Mouse (Mus musculus) liver, embryonic 14.5 days (tissue): ENCODE data around the gene Bcl9l. TPM values are rescaled to one million over a fixed set of nuclear protein-coding genes. Genes with fewer than 3 reads are reported as not detected.

Source experiments
- ATAC-seq: fragments of 200-750 bp; cut with Nextera tagmentation; 2 replicates; pipeline ENCODE4 v1.8.0; 2017; ENCODE audit warnings: moderate number of reproducible peaks, mild to moderate bottlenecking, moderate library complexity; ENCODE audit not compliant: insufficient read depth
- DNase-seq, 3 experiments: peaks; one replicate each; pipeline ENCODE4 v3.0.0-alpha.2; 2012 to 2013; ENCODE audit warnings: low read depth in 3 of 3, low spot score in 3 of 3
- H3K27ac ChIP-seq: fragments of 300-500 bp; sonication (generic); 2 replicates; pipeline ENCODE4 v1.5.1; 2014; ENCODE audit warnings: moderate library complexity, mild to moderate bottlenecking, control low read depth, inconsistent platforms
- H3K27me3 ChIP-seq: fragments of 300-500 bp; sonication (generic); 2 replicates; pipeline ENCODE4 v1.6.1; 2014; ENCODE audit warnings: mild to moderate bottlenecking, low read length, moderate library complexity; ENCODE audit not compliant: control insufficient read depth, insufficient read depth
- H3K36me3 ChIP-seq: fragments of 300-500 bp; sonication (generic); replicated peaks from 2 replicates; pipeline ENCODE4 v1.6.1; 2014; ENCODE audit warnings: low read depth; ENCODE audit not compliant: control insufficient read depth, insufficient read depth
- H3K4me1 ChIP-seq, 2 experiments: fragments of 200-500 bp in 1 of 2; fragments of 300-500 bp in 1 of 2; sonication (generic) in 1 of 2; replicated peaks; 2 replicates each; pipeline ENCODE4 v1.6.1; 2012 to 2014; ENCODE audit warnings: antibody characterized with exemption in 1 of 2, inconsistent platforms in 1 of 2, low read length in 1 of 2; ENCODE audit not compliant: control insufficient read depth in 2 of 2, insufficient read depth in 2 of 2
- H3K4me2 ChIP-seq: fragments of 300-500 bp; sonication (generic); 2 replicates; pipeline ENCODE4 v1.6.1; 2014; ENCODE audit warnings: low read depth, mild to moderate bottlenecking, control low read depth, moderate library complexity
- H3K4me3 ChIP-seq, 2 experiments: fragments of 200-500 bp in 1 of 2; fragments of 300-500 bp in 1 of 2; sonication (generic) in 1 of 2; 2 replicates each; pipeline ENCODE4 v1.5.1; 2012 to 2014; ENCODE audit warnings: low read depth in 2 of 2, low read length in 2 of 2, mild to moderate bottlenecking in 2 of 2, control low read depth in 1 of 2, inconsistent platforms in 1 of 2, moderate library complexity in 1 of 2; ENCODE audit not compliant: insufficient read depth in 1 of 2
- H3K9ac ChIP-seq: fragments of 300-500 bp; sonication (generic); replicated peaks from 2 replicates; pipeline ENCODE4 v1.6.1; 2014; ENCODE audit warnings: mild to moderate bottlenecking, control low read depth, moderate library complexity
- H3K9me3 ChIP-seq: fragments of 300-500 bp; sonication (generic); 2 replicates; pipeline ENCODE4 v1.6.1; 2016; ENCODE audit warnings: low read length, mixed read lengths; ENCODE audit not compliant: control insufficient read depth
- CTCF ChIP-seq: IDR thresholded peaks from 2 replicates; pipeline ENCODE4 v1.5.1; 2016; ENCODE audit warnings: antibody characterized with exemption, low read depth, control low read depth
- EP300 ChIP-seq: IDR thresholded peaks from 2 replicates; pipeline ENCODE4 v1.6.1; 2016; ENCODE audit warnings: antibody characterized with exemption, low read depth
- WGBS: fragments of 180-500 bp; shearing (Covaris S2); extraction: QIAGEN DNeasy Blood & Tissue Kit; methylation state at CpG from one replicate; pipeline ENCODE4 v1.1.7; 2014; ENCODE audit not compliant: insufficient replicate concordance; 5-methylcytosine and 5-hydroxymethylcytosine counted together
- polyA plus RNA-seq, 2 experiments: library from polyadenylated mRNA; depleted of rRNA in 1 of 2; stranded (reverse) in 1 of 2; unstranded in 1 of 2; fragments of >200 nt; fragmentation: Nextera tagmentation in 1 of 2; extraction: Ambion mirVana in 1 of 2; gene quantifications; 2 replicates each; pipeline versions ENCODE4 v1.2.1 to v1.2.3; 2012 to 2014

Bcl9l gene
- polyA plus RNA-seq, 2 experiments = 1.5 to 1.6 TPM

GRCm38 (mm10) chr9:44488855-44489381 is 6.3 kb downstream of the Bcl9l start:
- H3K4me2 ChIP-seq = peak overlapping the region; percentile 42
- peaks cover under 1% of the 10 kb centered on the region; the same call in 1 of the 2 replicates for H3K27me3 ChIP-seq
- 38% methylated on average over 5 of the region's 5 CpGs for WGBS
- H3K4me1 ChIP-seq = peaks cover 0 to 8% of the 10 kb centered on the region in 2 experiments; a peak in 2 of 4 replicates
- TF ChIP-seq CTCF (no peak), EP300 (no peak)
- peak overlapping the region in 1 of 2 experiments; percentile 5; a peak in 1 of 4 replicates for H3K4me3 ChIP-seq
- no peak overlapping the region for H3K27ac ChIP-seq
- H3K36me3 ChIP-seq = no peaks in the 10 kb centered on the region
- H3K9me3 ChIP-seq = no peaks in the 10 kb centered on the region
- H3K9ac ChIP-seq = no peak overlapping the region
- DNase-seq = no peak
- peak; percentile 41 for ATAC-seq

- TF ChIP-seq EP300 = no peak
- TF ChIP-seq CTCF = no peak
- ATAC-seq = no peak
- H3K9ac ChIP-seq = no peak overlapping the region
- no peak for DNase-seq
- 34% methylated on average over 17 of the region's 17 CpGs for WGBS
- peak overlapping the region; percentile 42 for H3K4me2 ChIP-seq
- no peaks in the 10 kb centered on the region for H3K9me3 ChIP-seq
- H3K27me3 ChIP-seq = no peaks in the 10 kb centered on the region
- peaks cover 0 to 13% of the 10 kb centered on the region in 2 experiments; a peak in 3 of 4 replicates for H3K4me1 ChIP-seq
- H3K27ac ChIP-seq = no peak overlapping the region
- H3K4me3 ChIP-seq = no peak overlapping the region
- no peaks in the 10 kb centered on the region for H3K36me3 ChIP-seq
Measured at GRCm38 (mm10) chr9:44489651-44490085, 7.0 kb downstream of the Bcl9l start.

GRCm38 (mm10) chr9:44490086-44490967 is 7.7 kb downstream of the Bcl9l start:
- WGBS = 41% methylated on average over 17 of the region's 17 CpGs

DNA sequence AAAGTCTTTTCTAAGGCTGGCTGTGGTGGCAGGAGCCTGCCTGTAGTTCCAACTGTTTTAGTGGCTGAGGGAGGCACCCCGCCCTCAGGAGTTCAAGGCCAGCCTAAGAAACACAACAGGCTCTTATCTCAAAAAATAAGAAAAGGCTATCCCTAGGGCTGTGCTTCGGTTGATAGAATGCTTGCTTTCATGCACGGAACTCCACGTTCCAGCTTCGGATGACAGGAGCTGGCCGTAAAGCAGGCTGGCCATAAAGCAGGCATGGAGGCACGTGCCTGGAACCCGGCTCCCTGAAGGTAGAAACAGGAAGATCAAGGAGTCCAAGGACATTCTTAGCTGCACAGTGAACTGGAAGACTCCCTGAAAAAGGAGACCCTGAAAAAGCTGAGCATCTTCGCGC is 8.7 kb downstream of the Bcl9l start:
- Histone ChIP-seq H3K9ac (no peak overlapping the region), H3K27ac (no peak overlapping the region), H3K4me3 (no peak overlapping the region), H3K27me3 (no peaks in the 10 kb centered on the region), H3K4me1 (peaks cover 0 to 17% of the 10 kb centered on the region in 2 experiments; a peak in 3 of 4 replicates), H3K36me3 (no peaks in the 10 kb centered on the region), H3K9me3 (no peaks in the 10 kb centered on the region), H3K4me2 (no peak overlapping the region)
- TF ChIP-seq CTCF (no peak), EP300 (no peak)
- WGBS = 62% methylated on average over 10 of the region's 10 CpGs
- DNase-seq (no peak), ATAC-seq (no peak)

More at GRCm38 (mm10) chr9:44490086-44490967, 7.7 kb downstream of the Bcl9l start:
- DNase-seq = no peak
- TF ChIP-seq EP300 = no peak
- TF ChIP-seq CTCF = no peak
- no peaks in the 10 kb centered on the region for H3K36me3 ChIP-seq
- H3K9me3 ChIP-seq = no peaks in the 10 kb centered on the region
- no peak overlapping the region for H3K27ac ChIP-seq
- peak overlapping the region; percentile 42 for H3K4me2 ChIP-seq
- peaks cover 0 to 16% of the 10 kb centered on the region in 2 experiments; a peak in 3 of 4 replicates for H3K4me1 ChIP-seq
- no peaks in the 10 kb centered on the region for H3K27me3 ChIP-seq
- peak; percentile 32; the same call in 1 of the 2 replicates for ATAC-seq
- H3K4me3 ChIP-seq = no peak overlapping the region
- no peak overlapping the region for H3K9ac ChIP-seq
